Mouse (Mus musculus): Measurements from ENCODE around the gene Smarca2.

Smarca2 gene

DNA sequence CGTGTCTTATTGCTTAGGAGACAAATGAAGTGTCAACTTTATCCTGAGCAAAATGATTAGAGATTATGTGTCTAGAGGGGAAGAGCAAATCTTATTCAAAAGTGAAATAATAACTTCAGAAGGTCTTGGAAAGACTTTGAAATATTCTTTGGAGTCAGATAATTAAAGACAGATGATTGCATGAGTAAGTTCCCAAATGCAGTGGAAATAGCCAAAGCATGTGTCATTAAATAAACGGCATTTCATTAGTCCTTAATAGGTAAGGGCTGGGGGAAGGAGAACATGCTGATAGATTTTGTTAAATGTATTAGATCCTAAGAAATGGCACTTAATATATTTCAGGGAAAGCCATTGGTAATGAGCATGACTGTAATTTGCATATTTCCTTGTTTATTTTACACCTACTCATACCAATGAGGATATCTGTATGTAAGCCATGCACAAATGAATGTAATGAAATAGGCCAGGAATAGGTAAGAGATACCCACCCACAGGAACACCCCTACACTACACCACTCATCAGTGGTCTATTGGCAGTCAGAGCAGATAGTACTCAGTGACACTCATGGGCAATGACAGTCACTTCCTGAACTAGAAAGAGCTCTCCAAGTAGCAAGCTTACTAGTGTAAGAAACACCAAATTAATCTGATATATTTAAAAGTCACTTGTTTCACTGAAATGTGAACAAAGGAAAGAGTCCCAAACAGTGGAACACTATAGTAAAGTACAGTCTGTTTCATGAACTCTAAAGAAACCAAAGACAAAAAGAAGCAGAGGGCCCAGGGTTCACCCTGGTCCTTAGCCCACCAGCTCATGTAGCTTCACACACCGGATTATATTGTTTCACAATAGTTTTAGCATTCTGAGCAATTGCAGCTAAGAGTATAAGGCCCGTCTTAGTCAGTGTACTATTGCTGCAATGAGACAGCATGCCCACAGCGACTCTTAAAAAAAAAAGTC is 185.8 kb downstream of the Smarca2 start:
- DNase-seq, result no peak

DNA sequence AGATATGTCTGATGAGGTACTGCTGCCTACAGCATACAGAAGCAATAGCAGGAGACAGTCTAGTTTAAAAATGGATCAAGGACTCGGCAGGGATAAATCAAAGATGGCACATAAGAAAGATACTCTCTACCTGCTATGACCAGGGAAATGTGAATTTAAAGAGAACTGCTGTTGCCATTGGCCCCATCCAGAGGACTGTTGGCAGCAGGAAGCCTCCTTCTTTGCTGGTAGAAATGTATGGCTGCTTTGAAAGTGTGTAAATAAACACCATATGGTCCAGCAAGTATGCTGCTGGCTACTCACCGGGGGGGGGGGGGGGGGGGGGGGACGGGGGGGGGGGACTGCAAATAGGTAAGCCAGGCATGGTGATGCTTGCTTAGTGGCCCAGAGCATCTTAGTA is 189.5 kb downstream of the Smarca2 start:
- DNase-seq, result no peak

GRCm38 (mm10) chr19:26796006-26796405 is 191.2 kb downstream of the Smarca2 start:
- no peak for DNase-seq

DNA sequence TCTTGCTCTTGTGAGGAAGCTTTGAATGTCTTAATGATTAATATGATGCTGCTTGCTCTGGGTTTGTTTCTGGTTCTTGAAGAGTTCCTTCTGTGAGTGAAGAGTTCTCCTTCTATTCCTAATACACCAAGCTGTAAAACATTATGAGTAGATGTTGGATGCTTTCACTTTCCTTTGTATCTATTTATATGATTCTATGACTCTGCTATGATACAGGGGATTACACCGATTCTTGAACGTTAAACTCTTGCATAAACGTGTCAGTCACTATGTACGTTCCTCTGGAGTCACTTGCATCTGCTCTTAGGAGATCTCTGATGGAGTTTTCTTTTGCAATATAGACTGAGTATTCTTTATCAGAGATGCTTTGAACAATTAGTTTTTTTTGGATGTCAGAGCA is 199.6 kb downstream of the Smarca2 start:
- DNase-seq, result no peak

- DNase-seq, result peak; percentile 51 to 62
These were observed 209.8 kb downstream of the Smarca2 start for GRCm38 (mm10) chr19:26814629-26815028.

GRCm38 (mm10) chr19:26817901-26818300 is 213.1 kb downstream of the Smarca2 start:
- no peak for DNase-seq
